Mouse (Mus musculus) A20 (cell line): ENCODE data around the gene Ctdnep1.

Experiments
- DNase-seq: peaks from one replicate; pipeline ENCODE4 v3.0.0-alpha.2; 2011; ENCODE audit warnings: low read depth, low spot score

Ctdnep1 gene

GRCm38 (mm10) chr11:70029130-70029801, 48.3 kb downstream of the Ctdnep1 start:
- peak; percentile 79 for DNase-seq

GRCm38 (mm10) chr11:70029829-70030550, 49.0 kb downstream of the Ctdnep1 start:
- no peak for DNase-seq

DNA sequence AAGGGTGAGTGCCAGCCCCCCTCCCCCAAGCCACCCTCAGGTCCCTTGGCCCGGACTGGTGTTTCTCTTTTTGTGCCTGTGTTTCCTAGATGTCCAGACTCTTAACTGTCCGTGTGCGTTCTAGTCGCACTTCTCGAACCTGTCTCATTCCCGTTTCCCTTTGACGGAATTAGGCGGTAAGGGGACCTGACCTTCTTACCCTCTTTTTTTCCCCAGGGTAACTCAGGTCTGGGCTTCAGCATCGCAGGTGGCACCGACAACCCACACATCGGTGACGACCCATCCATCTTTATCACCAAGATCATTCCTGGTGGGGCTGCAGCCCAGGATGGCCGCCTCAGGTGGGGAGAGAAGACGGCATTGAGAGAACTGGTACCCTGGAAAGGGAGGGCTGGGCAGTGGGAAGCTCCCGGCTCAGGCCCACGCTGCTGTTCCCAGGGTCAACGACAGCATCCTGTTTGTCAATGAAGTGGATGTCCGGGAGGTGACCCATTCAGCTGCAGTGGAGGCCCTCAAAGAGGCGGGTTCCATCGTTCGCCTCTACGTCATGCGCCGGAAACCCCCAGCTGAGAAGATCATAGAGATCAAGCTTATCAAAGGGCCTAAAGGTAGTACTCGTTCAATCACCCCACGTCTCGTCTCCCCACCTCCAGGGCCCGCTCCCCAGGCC, 49.8 kb downstream of the Ctdnep1 start:
- DNase-seq: no peak

- no peak for DNase-seq
Measured at GRCm38 (mm10) chr11:70031321-70031670, 50.3 kb downstream of the Ctdnep1 start.

GRCm38 (mm10) chr11:70038174-70038573, 57.2 kb downstream of the Ctdnep1 start:
- peak; percentile 44 for DNase-seq

DNA sequence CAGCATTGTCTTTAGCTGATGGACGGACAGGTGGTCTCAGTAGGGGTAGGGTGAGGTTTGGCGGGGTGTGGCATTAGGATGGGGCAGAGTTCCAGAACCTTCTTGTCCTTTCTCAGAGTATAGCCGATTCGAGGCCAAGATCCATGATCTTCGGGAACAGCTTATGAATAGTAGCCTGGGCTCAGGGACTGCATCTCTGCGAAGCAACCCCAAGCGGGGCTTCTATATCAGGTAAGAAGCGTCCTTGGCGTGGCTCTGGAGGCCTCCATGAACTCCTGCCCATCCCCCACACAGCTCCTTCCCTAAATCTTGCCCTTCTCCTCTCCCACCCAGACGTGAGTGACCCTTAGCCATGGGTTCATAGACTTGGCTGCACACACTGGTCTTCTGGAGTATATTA, 58.7 kb downstream of the Ctdnep1 start:
- no peak for DNase-seq

GRCm38 (mm10) chr11:70040184-70040583, 59.2 kb downstream of the Ctdnep1 start:
- DNase-seq: no peak
